Mouse (Mus musculus) limb, embryonic 15.5 days (tissue): ENCODE results near the gene Vdr. TPM values are rescaled to one million over a fixed set of nuclear protein-coding genes. Genes with fewer than 3 reads are reported as not detected.

Experiments used
- ATAC-seq: fragments of 200-750 bp; cut with Nextera tagmentation; 2 replicates; pipeline ENCODE4 v1.8.0; 2017; ENCODE audit warnings: low read depth, moderate TSS enrichment; ENCODE audit not compliant: insufficient number of reproducible peaks, low FRiP score, low TSS enrichment
- H3K27ac ChIP-seq: fragments of 300-500 bp; sonication (generic); 2 replicates; pipeline ENCODE4 v1.5.1; 2015; ENCODE audit warnings: moderate library complexity, mild to moderate bottlenecking, inconsistent platforms
- H3K27me3 ChIP-seq: fragments of 300-500 bp; sonication (generic); 2 replicates; pipeline ENCODE4 v1.6.1; 2015; ENCODE audit warnings: inconsistent platforms
- H3K36me3 ChIP-seq: fragments of 300-500 bp; sonication (generic); 2 replicates; pipeline ENCODE4 v1.6.1; 2015; ENCODE audit warnings: inconsistent platforms
- H3K4me1 ChIP-seq: fragments of 300-500 bp; sonication (generic); 2 replicates; pipeline ENCODE4 v1.6.1; 2015; ENCODE audit warnings: inconsistent platforms
- H3K4me2 ChIP-seq: fragments of 300-500 bp; sonication (generic); 2 replicates; pipeline ENCODE4 v1.6.1; 2015; ENCODE audit warnings: mild to moderate bottlenecking, inconsistent platforms
- H3K4me3 ChIP-seq: fragments of 300-500 bp; sonication (generic); 2 replicates; pipeline ENCODE4 v1.5.1; 2015; ENCODE audit warnings: mild to moderate bottlenecking, inconsistent platforms
- H3K9ac ChIP-seq: fragments of 300-500 bp; sonication (generic); 2 replicates; pipeline ENCODE4 v1.6.1; 2015; ENCODE audit warnings: inconsistent platforms
- H3K9me3 ChIP-seq: fragments of 300-500 bp; sonication (generic); 2 replicates; pipeline ENCODE4 v1.6.1; 2016; ENCODE audit warnings: inconsistent platforms
- WGBS: fragments of 180-500 bp; shearing (Covaris S2); methylation state at CpG from one replicate; pipeline ENCODE4 v1.1.7; 2015; 5-methylcytosine and 5-hydroxymethylcytosine counted together
- polyA plus RNA-seq: library from polyadenylated mRNA; unstranded; fragments of >200 nt; fragmentation: Nextera tagmentation; extraction: Ambion mirVana; gene quantifications from 2 replicates; pipeline ENCODE4 v1.2.1, GENCODE M21; 2015

Vdr gene
- polyA plus RNA-seq, 1 experiment from 2014 or later, result 3.4 TPM

DNA sequence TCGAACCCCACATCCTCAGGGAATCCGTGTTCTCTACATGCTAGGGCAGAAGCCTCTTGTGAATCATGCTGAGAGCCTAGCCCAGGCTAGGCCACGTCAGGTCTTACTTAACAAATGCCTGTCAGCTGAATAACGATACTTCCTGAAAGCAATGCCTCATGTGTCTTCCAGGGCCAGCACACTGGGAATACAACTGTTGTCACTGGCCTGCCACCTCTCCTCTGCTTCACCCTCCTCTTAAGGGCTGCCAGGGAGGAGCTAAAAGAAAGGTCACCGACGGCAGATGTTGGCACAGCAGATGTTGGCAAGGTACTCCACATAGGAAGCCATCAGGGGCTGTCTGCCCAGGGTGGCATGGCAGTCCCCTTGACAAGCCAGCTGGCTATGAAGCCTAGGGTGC is 86.4 kb downstream of the Vdr start:
- Histone ChIP-seq H3K4me3 (no peak overlapping the region), H3K9ac (no peak overlapping the region), H3K27ac (peak overlapping the region; percentile 85), H3K4me2 (no peak overlapping the region), H3K36me3 (peaks cover 6% of the 10 kb centered on the region; the same call in 1 of the 2 replicates), H3K9me3 (no peaks in the 10 kb centered on the region), H3K27me3 (no peaks in the 10 kb centered on the region), H3K4me1 (peaks cover 85% of the 10 kb centered on the region)
- no peak for ATAC-seq
- 72% methylated on average over 6 of the region's 6 CpGs for WGBS

- Histone ChIP-seq H3K27me3 (no peaks in the 10 kb centered on the region), H3K4me2 (no peak overlapping the region), H3K9ac (no peak overlapping the region), H3K36me3 (peaks cover 6% of the 10 kb centered on the region; the same call in 1 of the 2 replicates), H3K9me3 (no peaks in the 10 kb centered on the region), H3K4me3 (no peak overlapping the region), H3K4me1 (peaks cover 80% of the 10 kb centered on the region), H3K27ac (0 out of 2 replicates have a peak overlapping the region, but pooled peaks have one; percentile 4)
- 80% methylated on average over 12 of the region's 12 CpGs for WGBS
- no peak for ATAC-seq
Measured at GRCm38 (mm10) chr15:97823479-97823878, 87.0 kb downstream of the Vdr start.

DNA sequence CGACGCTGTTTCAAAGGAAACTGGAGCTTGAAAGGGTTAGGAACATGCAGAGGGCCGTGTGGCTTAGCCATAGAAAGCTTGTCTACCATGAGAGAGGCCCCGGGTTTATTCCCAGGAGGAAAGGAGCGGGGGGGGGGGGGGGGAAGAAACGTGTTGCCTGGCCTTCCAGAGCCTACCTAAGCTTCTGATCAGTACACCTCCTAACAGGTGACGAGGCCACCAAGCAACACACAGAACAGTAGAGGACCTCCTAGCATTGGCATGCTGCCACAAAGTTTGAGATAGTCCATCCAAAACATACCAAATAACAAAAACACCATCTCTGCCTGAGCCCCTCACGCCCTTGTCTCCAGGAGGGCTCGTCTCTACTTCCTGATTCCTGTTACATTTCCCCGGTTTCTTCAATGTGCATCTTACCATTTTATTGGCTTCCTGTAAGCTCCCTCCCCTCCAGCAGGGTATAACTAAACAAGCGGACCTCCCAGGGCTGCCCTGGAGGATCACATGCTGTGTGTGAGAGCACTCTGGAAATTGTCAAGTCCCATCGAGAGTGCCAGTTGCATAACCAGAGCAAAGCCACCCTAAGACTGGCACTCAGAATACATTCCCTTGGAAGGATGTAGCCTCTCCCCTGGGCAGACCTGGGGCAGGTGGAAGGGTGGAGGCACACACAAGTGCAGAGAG is 87.7 kb downstream of the Vdr start:
- Histone ChIP-seq H3K36me3 (peaks cover 6% of the 10 kb centered on the region; the same call in 1 of the 2 replicates), H3K27me3 (no peaks in the 10 kb centered on the region), H3K9ac (no peak overlapping the region), H3K27ac (peak overlapping the region; percentile 63; the same call in 1 of the 2 replicates), H3K4me1 (peaks cover 74% of the 10 kb centered on the region), H3K4me2 (no peak overlapping the region), H3K4me3 (no peak overlapping the region), H3K9me3 (no peaks in the 10 kb centered on the region)
- WGBS, result 42% methylated on average over 10 of the region's 12 CpGs
- ATAC-seq, result no peak

- Histone ChIP-seq H3K4me1 (peaks cover 68% of the 10 kb centered on the region), H3K27me3 (no peaks in the 10 kb centered on the region), H3K4me2 (no peak overlapping the region), H3K9ac (no peak overlapping the region), H3K9me3 (no peaks in the 10 kb centered on the region), H3K4me3 (no peak overlapping the region), H3K36me3 (peaks cover 6% of the 10 kb centered on the region; the same call in 1 of the 2 replicates), H3K27ac (peak overlapping the region; percentile 63)
- no peak for ATAC-seq
- WGBS, result 53% methylated on average over 6 of the region's 6 CpGs
Measured at GRCm38 (mm10) chr15:97821983-97822363, 88.5 kb downstream of the Vdr start.

- 0 out of 2 replicates have a peak, but pooled peaks have one; percentile 12 for ATAC-seq
- Histone ChIP-seq H3K9me3 (no peaks in the 10 kb centered on the region), H3K36me3 (peaks cover 5% of the 10 kb centered on the region; the same call in 1 of the 2 replicates), H3K27ac (peak overlapping the region; percentile 63), H3K27me3 (no peaks in the 10 kb centered on the region), H3K4me2 (no peak overlapping the region), H3K4me1 (peaks cover 63% of the 10 kb centered on the region), H3K4me3 (no peak overlapping the region), H3K9ac (no peak overlapping the region)
- 40% methylated on average over 10 of the region's 10 CpGs for WGBS
Measured at GRCm38 (mm10) chr15:97821321-97821982, 89.0 kb downstream of the Vdr start.

GRCm38 (mm10) chr15:97819937-97820336 is 90.5 kb downstream of the Vdr start:
- H3K4me3 ChIP-seq, result no peak overlapping the region

DNA sequence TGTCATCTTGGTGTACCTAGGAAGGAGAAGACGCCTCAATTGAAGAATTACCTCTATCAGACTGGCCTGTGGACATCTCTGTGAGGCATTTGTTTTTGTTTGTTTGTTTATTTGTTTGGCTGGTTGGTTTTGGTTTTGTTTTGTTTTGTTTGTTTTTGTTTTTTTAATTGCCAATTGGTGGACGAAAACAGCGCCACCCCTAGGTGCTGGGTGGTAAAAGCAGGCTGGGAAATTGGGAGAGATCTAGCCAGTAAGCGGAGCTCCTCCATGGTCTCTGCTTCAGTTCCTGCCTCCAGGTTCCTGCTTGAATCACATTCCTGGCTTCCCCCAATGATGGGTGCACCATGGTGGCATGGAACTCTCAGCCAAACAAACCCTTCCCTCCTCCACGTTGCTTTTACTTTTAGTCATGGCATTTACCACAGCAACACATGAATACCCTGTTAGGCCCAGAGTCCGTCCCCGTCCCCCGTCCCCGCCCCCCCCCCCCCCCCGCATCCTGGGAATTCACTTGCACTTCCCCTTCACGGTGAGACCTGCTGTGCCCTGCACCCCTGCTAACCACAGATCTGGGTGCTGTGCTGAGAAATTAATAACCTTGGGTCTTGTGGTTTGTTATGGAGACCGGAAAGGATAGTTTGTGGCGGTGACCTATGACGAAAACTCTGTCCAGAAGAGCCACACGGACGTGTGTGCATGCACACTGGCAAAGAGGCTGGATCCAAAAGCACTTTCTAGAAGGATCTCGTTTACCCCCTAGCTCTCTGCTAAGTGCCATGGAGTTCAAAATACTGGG is 94.0 kb downstream of the Vdr start:
- no peaks in the 10 kb centered on the region for H3K27me3 ChIP-seq
- no peaks in the 10 kb centered on the region for H3K9me3 ChIP-seq
- WGBS, result 90% methylated on average over 16 of the region's 17 CpGs
- no peak overlapping the region for H3K4me2 ChIP-seq
- peaks cover 4% of the 10 kb centered on the region; the same call in 1 of the 2 replicates for H3K36me3 ChIP-seq
- no peak overlapping the region for H3K27ac ChIP-seq
- no peak overlapping the region for H3K4me3 ChIP-seq
- no peak for ATAC-seq
- no peak overlapping the region for H3K9ac ChIP-seq
- peaks cover 51% of the 10 kb centered on the region for H3K4me1 ChIP-seq

More at GRCm38 (mm10) chr15:97819937-97820336, 90.5 kb downstream of the Vdr start:
- Histone ChIP-seq H3K9me3 (no peaks in the 10 kb centered on the region), H3K4me2 (no peak overlapping the region), H3K36me3 (peaks cover 4% of the 10 kb centered on the region; the same call in 1 of the 2 replicates), H3K27ac (no peak overlapping the region), H3K4me1 (peaks cover 52% of the 10 kb centered on the region), H3K27me3 (no peaks in the 10 kb centered on the region), H3K9ac (no peak overlapping the region)
- ATAC-seq, result no peak
- 78% methylated on average over 9 of the region's 9 CpGs for WGBS

DNA sequence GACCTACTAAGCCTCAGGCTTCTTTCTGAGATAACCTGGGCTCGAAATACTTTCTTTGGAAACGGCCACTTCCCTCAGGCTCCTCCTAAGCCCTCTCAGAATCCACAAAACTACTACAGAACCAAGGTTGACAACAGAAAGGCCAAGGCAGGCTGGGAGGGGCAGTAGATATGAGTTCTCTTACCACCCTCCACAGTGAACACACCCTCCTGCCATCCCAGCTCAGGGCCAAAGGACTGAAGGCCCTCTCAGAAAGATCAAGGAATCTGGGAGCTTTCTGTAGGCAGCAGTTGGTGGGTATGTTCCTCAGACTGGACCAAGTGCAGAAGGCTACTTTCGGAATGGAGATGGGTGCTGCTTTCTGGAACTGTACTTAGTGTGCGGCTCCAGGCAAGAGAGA is 95.2 kb downstream of the Vdr start:
- peaks cover 10% of the 10 kb centered on the region; the same call in 1 of the 2 replicates for H3K36me3 ChIP-seq
- no peaks in the 10 kb centered on the region for H3K27me3 ChIP-seq
- H3K9me3 ChIP-seq, result no peaks in the 10 kb centered on the region
- 93% methylated on average over 4 of the region's 4 CpGs for WGBS
- H3K4me1 ChIP-seq, result peaks cover 45% of the 10 kb centered on the region
- H3K4me3 ChIP-seq, result no peak overlapping the region
- no peak overlapping the region for H3K9ac ChIP-seq
- no peak overlapping the region for H3K27ac ChIP-seq
- ATAC-seq, result no peak
- H3K4me2 ChIP-seq, result no peak overlapping the region

DNA sequence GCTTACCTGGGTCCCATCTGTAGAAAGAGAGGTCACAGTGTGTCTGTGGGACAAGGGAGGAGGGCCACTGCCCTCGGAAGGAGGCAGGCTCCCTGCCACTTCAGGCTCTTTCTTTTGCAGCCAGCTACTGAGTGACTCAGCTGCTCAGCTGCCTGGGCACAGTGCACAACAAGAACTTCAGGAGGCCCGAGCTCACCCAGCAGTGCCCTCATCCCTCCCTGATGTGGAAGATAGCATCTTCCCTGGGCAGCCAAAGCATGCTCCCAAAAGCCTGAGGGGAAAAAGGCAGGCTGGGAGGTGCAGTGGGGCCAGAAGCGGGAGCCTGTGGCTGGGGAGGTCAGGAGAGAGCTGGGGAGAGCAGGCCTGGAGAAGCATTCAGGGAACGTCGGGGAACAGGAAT is 95.7 kb downstream of the Vdr start:
- no peak for ATAC-seq
- Histone ChIP-seq H3K4me2 (no peak overlapping the region), H3K4me3 (no peak overlapping the region), H3K9ac (no peak overlapping the region), H3K27me3 (no peaks in the 10 kb centered on the region), H3K4me1 (peaks cover 43% of the 10 kb centered on the region), H3K9me3 (no peaks in the 10 kb centered on the region), H3K27ac (0 out of 2 replicates have a peak overlapping the region, but pooled peaks have one; percentile 43), H3K36me3 (peaks cover 16% of the 10 kb centered on the region; the same call in 1 of the 2 replicates)
- WGBS, result 43% methylated on average over 5 of the region's 5 CpGs

GRCm38 (mm10) chr15:97813452-97814204 is 96.8 kb downstream of the Vdr start:
- Histone ChIP-seq H3K4me2 (no peak overlapping the region), H3K27me3 (no peaks in the 10 kb centered on the region), H3K9ac (no peak overlapping the region), H3K4me1 (peaks cover 43% of the 10 kb centered on the region), H3K27ac (peak overlapping the region; percentile 54), H3K36me3 (peaks cover 26% of the 10 kb centered on the region), H3K9me3 (no peaks in the 10 kb centered on the region), H3K4me3 (no peak overlapping the region)
- no peak for ATAC-seq
- 57% methylated on average over 21 of the region's 21 CpGs for WGBS

GRCm38 (mm10) chr15:97812875-97813274 is 97.6 kb downstream of the Vdr start:
- Histone ChIP-seq H3K4me1 (peaks cover 43% of the 10 kb centered on the region), H3K9me3 (no peaks in the 10 kb centered on the region), H3K4me3 (no peak overlapping the region), H3K27ac (peak overlapping the region; percentile 68), H3K9ac (no peak overlapping the region), H3K27me3 (no peaks in the 10 kb centered on the region), H3K4me2 (no peak overlapping the region), H3K36me3 (peaks cover 34% of the 10 kb centered on the region)
- no peak for ATAC-seq
- 70% methylated on average over 7 of the region's 7 CpGs for WGBS
